Mouse (Mus musculus) right cerebral cortex, postnatal 10 days (tissue): ENCODE measurements around the gene Ugt1a7c.
"Not testable (repeated sequence)": the region's sequence is repeated elsewhere in the genome, so short reads cannot be mapped to it uniquely, and the experiment has no call there.

Experiments
- DNase-seq, 2 experiments: peaks; one replicate each; pipeline ENCODE4 v3.0.0; 2021; ENCODE audit warnings: low spot score in 2 of 2

The Ugt1a7c gene

DNA sequence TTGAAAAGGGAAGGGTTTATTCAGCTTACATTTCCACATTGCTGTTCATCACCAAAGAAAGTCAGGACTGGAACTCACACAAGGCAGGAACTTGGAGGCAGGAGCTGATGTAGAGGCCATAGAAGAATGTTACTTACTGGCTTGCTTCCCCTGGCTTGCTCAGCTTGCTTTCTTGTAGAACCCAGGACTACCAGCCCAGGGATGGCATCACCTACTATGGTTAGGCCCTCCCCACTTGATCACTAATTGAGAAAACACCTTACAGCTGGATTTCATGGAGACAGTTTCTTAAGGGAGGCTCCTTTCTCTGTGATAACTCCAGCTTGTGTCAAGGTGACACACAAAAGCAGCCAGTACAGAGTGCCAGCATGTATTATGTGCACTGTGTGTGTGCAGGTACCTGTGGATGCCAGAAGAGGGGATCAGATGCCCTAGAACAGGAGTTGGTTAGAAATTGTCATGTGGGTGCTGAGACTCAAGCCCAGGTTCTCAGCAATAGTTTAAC lies 128.2 kb downstream of the Ugt1a7c start:
- DNase-seq = not testable (repeated sequence)

DNA sequence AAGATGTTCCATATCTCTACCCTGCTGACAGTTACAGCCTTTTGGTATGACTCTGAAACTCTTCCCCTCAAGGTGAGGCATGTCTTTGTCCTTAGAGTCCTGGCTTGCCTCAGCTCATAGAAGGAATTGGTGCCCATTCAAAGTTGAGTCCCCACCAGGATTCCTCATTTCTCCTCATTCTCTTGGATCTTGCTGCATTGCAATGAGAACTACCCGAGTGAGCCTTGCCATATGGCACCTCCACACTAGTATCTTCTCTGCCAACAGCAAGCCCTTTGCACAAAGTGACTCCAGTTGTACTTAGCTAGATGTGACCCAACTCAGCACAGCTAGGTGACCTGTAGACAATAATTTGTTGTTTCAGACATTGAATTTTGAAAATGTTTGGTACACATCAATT lies 128.7 kb downstream of the Ugt1a7c start:
- no peak for DNase-seq

DNA sequence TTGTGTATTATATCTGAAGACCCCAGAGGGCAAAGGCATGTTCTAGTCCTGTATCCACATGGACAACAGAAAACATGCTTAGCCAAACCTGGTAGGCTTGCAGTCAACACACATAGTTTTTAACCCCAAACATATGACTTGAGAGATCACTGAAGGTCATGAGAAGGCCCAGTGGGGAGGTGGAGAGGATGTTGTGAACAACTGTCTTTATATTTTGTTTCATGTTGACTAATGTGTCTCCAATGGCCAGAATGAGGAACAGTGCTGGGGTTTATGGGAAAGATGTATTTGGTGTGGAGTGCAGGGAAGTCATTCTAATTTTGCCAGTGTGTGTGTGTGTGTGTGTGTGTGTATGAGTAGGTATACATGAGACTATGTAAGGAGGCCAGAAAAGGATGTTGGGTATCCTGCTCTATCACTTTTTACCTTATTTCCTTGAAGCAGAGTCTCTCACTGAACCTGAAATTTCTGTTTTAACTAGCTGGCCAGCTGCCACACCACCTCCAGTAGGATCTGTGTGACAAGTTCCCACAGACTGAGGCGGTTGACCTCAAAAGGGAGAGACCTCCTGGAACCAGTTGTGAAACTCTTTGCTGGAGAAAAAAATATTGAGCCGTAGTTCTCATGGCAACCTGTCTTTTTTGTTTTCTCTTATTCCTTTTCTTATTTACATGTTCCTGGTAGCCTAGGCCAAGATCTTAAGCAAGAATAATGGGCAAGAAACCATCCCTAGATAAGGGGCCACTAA lies 129.3 kb downstream of the Ugt1a7c start:
- DNase-seq = no peak

DNA sequence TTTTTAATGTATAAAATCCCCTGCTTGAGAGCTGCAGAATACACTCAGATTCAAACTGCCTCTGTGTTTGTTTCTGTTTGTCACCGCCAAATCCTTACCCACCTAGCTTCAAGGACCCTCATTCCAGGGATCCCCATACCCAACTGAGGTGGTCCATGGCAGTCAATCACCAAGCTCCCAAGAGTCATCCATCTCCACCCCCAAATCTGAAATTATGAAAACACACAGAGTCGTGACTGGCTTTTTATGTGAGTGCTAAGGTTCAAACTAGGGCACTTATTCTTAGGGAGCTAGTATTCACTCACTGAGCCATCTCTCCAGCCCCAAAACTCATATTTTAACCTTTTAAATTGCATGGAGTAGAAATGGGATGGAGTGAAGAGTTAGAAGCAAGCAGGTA lies 130.4 kb downstream of the Ugt1a7c start:
- DNase-seq = not testable (repeated sequence)

DNA sequence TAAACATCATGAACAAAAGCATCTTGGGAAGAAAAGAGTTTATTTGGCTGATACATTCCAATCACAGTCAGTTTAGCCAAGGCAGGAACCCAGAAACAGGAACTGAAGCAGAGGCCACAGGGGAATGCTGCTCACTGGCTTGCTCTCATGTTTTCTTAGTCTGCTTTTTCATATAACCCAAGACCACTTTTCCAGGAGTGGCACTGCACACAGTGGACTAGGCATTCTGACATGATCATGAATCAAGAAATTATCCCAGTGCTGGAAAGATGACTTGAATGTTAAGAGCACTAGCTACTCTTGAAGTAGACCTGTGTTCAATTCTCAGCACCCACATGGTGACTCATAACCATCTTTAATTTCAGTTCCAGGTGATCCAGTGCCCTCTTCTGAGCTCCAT lies 130.9 kb downstream of the Ugt1a7c start:
- no peak for DNase-seq

DNA sequence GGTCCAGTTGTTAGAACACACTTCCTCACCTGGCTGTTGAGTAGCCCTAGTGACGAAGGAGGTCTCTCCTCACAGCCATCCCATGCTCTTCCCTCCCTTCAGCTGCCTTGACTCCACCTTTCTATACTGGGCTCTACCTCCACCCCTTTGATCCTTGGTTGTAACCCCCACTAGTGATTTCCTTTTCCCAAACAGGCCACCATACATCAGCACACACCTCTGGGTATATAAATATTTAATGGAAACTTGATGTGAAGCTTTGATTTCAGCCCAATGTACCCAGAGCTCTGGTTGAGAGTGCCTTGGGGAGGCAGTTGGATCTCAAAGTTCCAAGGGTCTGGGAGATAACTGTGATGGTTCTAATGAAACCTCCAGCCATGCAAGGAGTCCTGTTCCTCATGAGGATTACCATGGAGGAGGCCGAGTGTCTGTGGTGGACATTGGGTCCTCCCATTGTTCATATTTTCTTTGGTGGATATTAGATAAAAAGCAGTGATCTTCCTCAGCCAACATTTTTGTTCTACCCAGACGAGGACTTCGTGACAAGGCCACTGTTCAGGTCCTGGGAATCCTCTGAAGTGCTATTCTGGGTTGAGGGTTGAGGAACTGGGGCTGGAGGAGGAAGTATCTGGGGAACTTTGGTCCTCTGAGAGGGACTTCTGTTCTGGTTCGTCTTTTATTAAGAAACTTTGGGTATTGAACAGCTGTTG lies 132.0 kb downstream of the Ugt1a7c start, which contains the start of gene Mroh2a:
TSS of gene Mroh2a (plus strand) at position 317 of the 710 bp plus-strand sequence.
- DNase-seq = no peak

DNA sequence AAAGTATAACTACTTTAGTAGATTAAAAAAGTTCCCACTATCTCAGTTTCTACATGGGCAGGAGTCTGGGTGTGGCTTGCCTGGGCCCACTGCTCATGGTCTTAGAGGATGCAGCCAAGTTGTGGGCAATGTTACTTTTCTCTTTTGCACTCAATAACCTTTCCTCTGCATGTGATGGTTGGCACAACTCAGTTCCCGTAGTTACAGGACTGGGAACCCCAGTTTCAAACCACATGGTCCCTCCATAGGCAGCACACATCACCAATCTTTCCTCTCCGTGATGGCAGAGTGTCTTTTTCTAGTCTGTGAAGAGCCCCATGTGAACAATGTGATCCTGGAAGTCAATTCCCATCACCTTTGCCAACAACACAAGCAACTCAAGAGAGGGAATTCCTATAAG lies 132.6 kb downstream of the Ugt1a7c start:
- no peak for DNase-seq

DNA sequence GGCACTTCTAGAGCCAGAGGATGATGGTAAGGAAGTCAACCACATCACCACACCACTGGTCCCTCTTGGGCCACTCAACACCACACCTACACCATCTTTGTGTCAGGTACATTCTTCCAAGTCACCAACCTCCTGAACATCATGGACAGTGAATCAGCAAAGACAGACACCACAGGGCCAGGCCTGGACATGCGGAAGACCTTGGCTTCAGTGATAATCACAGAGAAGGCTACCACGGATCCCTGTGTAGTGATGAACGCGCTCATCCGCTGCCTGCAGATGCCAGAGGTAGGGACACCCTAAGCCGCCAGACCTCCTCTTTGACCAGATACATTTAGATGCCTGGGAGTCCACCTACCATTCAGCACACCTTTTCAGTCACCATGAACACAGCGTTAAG lies 133.3 kb downstream of the Ugt1a7c start:
- DNase-seq = no peak

DNA sequence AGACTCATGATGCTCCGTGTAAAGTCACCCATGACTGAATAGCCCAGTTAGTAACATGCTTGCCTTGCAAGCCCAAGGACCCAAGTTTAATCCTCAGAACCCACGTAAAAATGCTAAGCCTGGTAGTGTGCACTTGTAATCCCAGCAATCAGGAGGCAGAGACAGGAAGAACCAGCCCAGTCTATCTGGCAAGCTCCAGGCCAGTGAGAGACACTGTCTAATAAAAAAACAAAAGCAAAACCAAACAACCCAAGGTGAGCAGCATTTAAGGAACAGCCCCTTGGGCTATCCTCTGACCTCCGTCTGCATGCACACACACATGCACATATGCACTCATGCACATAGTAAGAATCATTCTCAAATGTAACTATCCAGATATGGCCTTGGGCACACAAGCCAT lies 134.7 kb downstream of the Ugt1a7c start:
- no peak for DNase-seq

DNA sequence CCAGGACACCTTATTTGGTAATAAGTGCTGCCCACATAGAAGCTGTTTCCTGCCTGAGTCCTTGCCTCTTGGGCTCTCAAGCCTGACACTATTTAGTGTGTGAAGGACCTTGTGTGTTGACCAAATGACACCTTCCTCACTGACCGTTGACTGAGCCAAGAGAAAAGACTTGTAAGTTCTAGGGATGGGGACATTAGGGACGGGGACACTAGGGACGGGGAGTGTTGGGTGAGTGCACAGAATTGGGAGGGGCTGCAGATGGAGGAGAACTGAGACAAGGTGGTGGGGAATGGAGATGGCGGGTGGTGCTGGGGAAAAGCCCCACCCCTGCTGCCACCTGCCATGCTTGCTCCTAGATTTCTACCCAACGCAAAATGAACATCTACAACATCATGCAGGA lies 135.1 kb downstream of the Ugt1a7c start:
- no peak for DNase-seq

DNA sequence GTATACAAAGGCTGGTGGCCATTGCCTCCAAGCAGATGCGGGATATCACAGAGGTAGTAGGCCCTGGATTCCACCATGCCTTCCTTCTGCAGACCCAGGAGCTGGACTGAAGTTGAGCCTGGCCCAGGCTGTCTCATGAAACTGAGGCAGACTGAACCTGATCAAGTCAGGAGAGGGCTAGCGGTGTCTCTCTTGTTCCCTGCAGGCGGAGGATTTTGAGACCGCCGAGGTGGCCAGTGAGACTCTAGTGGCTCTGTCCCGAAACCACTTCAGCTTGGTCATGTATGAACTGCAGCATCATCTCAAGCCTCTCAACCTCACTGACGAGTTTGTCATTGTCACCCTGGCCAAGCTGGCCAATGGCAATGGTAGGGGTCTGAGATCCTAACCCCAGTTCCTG lies 135.6 kb downstream of the Ugt1a7c start:
- no peak for DNase-seq

DNA sequence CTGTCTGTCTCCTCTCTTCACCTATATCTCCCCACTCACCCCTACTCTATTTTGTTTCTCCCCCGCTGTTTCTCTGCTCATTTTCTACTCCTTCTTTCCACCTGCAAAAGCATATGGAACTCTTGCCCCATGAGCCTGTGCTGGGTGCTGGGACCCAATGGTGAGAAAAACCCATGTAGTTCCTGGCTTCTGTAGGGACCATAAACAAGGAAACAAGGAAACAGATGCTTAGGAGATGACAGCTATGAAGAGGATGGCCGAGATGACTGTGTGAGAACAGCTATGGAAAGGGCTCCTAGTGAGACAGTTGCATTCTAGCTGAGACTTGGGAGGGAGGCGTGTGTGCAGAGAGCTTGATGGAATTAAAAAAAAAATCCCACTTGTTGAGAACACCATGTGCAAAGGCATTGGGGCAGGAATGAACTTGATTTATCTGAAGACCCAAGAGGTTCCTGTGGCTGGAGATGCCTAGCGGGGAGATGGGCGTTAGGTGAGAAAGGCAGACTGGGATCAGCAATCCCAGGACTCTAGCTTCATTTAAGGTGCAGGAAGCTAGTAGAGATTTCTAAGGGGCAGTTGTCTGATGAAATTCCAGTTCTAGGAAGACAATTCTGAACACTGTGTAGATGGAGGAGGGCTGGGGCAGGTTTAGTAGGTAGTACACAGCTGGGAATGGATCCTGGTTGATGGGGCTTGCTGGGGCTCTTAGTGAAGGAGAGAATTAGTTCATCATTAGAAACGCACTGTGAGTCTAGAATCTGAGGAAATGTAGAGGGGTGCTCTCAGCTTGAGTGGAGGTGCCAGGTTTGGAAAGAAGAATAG lies 136.3 kb downstream of the Ugt1a7c start:
- DNase-seq = no peak

DNA sequence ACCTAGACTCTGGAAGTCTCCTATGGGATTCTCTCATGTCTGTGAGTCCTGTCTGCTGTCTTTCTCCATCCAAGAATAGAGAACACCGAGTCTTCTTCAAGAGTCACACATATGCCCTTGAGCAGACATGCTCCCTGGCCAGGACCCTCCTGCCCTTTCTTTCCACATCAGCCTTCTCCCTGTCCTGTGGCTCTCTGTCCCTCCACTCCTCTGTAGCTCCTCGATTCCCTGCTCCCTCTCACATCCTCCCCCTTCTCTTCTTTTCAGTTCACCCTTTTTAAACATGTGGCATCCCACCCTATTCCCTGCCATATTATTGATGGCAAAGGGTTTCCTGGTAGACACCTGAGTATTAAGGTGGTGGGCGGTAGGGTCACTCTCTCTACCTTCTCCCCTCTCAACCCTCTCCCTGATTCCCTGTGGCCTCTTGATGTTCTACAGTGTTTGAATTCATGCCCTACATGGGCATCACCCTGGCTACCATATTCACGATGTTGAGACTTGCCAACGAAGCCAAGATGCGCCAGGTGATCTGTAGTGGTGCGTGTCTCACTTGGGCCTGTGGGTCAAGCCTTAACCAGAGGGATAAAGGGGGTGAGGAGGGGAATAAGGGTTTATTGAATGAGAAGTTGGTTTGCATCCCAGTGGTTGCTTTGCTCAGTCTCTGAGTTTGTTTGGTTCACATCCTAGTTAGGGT lies 137.1 kb downstream of the Ugt1a7c start:
- no peak for DNase-seq

DNA sequence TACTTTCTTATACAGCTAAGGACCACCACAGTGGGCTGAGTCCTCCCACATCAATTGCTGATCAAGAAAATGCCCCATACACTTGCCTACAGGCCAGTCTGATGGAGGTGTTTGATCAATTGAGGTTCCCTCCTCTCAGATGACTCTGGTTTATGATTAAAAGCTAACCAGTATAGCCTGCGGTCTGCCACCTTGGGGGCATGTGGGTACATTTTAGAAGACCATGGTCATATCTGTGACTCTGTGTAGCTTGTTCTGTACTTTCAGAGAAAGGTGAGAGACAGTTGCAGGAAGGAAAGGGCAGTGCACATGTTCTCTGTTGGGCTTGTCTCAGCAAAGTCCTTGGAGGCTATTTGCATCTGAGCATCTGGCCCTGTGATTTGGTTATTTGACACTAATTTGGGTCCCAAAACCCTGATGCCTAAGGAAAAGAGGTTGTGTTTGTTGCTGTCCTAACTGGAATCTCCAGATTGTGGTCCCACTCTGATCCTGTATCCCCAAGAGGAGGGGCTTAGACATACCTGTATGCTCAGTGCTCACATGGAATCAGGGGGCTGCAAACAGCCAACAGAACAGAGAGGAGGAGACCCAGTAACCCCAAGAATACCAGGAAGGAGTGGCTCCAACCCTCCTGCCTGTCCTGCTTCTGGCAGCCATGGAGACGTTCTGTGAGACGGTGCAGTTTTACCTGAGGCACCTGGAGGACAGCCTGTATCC lies 138.0 kb downstream of the Ugt1a7c start:
- DNase-seq = peak in 1 of 2 experiments; percentile 6

DNA sequence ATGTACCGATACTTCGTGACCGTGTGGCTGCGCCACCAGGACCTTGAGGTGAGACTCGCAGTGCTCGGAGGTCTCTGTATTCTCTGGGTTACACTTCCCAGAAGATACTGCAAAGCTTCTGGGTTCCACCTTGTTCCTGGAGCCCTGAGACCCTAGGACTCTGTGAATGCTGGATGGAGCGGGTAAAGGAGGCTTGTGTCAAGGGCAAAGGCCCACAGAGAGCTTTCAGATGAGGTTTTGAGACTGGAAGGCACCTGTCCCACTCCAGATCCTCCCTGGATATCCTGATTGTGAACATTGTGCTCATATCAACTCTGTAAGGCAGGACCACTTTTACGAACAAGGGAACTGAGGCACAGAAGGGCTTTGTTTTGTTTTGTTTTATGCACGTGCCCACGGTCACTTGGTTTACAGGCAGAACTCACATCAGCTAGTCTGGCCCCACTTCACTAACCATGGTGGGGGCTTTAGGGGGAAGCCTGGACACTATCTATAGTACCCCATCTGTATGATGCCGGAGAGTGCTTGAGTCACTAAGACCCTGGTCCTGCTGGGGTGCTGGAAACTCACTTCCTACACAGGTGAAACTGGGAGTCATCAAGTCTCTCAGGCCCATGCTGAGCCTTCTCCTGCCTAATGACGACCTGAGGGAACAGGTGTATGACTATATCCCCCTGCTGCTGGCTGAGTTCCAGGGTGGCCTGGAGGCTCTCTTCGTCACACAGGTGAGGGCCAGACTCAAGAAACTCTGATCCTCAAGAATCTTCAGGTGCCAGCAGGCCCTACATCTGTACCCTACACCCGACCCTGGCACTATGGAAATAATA lies 138.8 kb downstream of the Ugt1a7c start:
- no peak for DNase-seq

DNA sequence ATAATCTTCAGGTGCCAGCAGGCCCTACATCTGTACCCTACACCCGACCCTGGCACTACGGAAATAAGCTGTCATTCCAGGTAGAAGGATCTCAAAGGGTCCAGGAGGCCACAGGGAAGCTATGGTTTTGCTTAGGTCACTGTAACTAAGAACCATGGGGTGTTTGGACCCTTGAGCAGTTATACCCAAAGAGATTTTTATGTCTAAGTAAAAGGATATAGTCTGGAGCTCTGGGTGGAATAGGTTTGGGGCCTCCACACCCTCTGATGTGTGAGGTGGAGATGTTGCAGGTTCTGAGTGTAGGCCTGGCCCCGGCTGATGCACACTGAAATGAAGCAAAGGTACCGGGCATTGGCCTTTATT lies 139.4 kb downstream of the Ugt1a7c start:
- no peak for DNase-seq

DNA sequence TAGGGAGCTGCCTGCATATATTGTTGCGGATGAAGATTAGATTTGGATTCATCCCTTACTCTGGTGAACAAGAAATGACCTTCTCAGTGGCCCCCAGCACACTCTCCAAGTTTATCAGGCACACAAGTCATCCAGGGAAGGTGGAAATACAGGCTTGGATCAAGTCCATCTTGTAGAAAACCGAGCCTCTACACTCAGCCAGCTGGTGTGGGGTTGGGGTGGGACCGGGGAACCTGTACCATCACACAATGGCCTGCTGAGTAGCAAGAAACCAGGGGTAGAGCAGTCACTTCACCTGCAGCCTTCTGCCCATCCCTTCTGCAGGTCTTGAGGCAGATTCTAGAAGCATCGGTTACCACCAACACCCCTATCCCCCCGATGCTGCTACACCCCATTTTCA lies 139.8 kb downstream of the Ugt1a7c start:
- DNase-seq = no peak

DNA sequence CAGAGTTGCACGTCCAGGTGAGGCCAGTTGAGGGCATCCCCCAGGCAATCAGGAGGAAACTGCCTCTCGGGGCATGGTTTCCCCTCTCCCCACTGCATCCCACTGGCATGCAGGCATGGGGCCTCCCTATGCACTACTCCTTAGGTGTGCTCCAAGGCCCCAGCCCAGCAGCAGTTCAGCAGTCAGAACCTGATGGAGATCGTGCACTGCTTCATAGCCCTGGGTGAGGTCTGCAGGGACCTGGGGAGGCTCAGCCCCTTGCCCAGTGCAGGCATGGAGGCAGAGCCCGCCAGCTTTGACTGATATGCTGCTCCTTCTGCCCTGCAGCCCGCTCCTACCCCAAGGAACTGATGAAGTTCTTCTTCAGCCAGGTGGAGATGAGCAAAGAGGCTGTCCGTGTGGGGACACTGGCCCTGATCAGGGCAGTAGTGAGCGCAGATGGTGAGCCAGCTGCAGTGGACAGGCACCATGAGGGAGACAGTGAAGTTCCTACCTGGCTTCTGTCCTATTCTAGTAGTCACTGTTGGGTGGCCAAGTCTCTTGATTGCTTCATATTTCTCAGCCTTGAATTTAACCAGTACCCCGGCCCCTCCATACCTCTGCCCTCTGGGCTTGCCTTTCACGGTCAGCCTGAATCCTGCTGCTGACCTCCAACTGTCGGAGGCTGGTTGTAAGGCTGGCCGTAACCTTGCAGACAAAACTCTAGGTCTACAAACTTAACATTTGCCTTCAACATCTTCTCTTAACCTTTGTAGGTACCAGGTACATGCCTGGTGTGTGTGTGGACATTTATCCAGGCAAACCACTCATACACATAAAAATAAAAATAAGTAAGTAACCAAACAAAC lies 140.4 kb downstream of the Ugt1a7c start:
- no peak for DNase-seq

DNA sequence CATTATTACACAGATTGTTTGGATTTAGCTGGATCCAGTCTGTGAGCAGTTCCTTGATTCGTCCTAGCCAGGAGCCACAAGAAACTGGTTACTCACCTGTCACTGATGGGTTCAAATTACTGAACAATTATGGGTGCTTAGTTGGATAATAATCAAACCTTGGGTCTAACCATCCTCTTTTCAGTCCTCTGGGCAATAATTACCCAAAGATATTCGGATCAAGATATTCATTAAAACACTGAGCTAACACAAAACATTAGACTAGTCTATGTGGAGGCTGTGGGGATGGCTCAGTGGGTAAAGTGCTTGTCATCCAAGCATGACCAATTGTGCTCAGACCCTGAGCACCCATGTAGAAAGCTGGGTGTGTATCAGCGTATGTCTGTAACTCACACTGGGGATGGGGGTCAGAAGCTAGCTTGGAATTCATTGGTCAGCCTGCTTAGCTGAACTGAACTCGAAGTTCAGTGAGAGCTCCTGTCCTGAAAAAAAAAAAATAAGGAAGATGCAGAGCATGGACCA lies 141.1 kb downstream of the Ugt1a7c start:
- DNase-seq = no peak
